Mouse (Mus musculus) liver, adult 2 months (tissue): ENCODE measurements around the gene Gm7929. TPM values are rescaled to one million over a fixed set of nuclear protein-coding genes. Genes with fewer than 3 reads are reported as not detected.
"Not testable (repeated sequence)": the region's sequence is repeated elsewhere in the genome, so short reads cannot be mapped to it uniquely, and the experiment has no call there.

Experiments used
- DNase-seq: peaks from one replicate; pipeline ENCODE4 v3.0.0-alpha.2; 2011; ENCODE audit warnings: low read depth, low spot score; ENCODE audit errors: extremely low read depth
- H3K27ac ChIP-seq: fragments of 200-500 bp; replicated peaks from 2 replicates; pipeline ENCODE4 v1.5.1; 2012; ENCODE audit warnings: low read depth, mild to moderate bottlenecking, control low read depth, inconsistent platforms, low read length; ENCODE audit not compliant: insufficient read depth
- H3K27me3 ChIP-seq: fragments of 200-500 bp; 2 replicates; pipeline ENCODE4 v1.6.1; 2012; ENCODE audit warnings: mild to moderate bottlenecking, moderate library complexity, low read length, inconsistent platforms; ENCODE audit not compliant: control insufficient read depth, insufficient read depth
- H3K36me3 ChIP-seq: fragments of 200-500 bp; 2 replicates; pipeline ENCODE4 v1.6.1; 2012; ENCODE audit warnings: low read length, inconsistent platforms; ENCODE audit not compliant: control insufficient read depth, insufficient read depth
- H3K4me1 ChIP-seq: fragments of 200-500 bp; 2 replicates; pipeline ENCODE4 v1.6.1; 2011; ENCODE audit warnings: low read length; ENCODE audit not compliant: control insufficient read depth, insufficient read depth
- H3K4me3 ChIP-seq: fragments of 200-500 bp; 2 replicates; pipeline ENCODE4 v1.5.1; 2011; ENCODE audit warnings: low read depth, mild to moderate bottlenecking, control low read depth, low read length, moderate library complexity; ENCODE audit not compliant: insufficient read depth
- H3K79me2 ChIP-seq: fragments of 200-500 bp; 2 replicates; pipeline ENCODE4 v1.6.1; 2012; ENCODE audit warnings: inconsistent platforms, mild to moderate bottlenecking, low read length, moderate library complexity; ENCODE audit not compliant: control insufficient read depth, insufficient read depth
- H3K9ac ChIP-seq: fragments of 200-500 bp; 2 replicates; pipeline ENCODE4 v1.6.1; 2012; ENCODE audit warnings: low read depth, mild to moderate bottlenecking, control low read depth, inconsistent platforms, low read length
- WGBS: fragments of 180-500 bp; shearing (Covaris S2); methylation state at CpG from one replicate; pipeline ENCODE4 v1.1.7; 2018; 5-methylcytosine and 5-hydroxymethylcytosine counted together
- polyA plus RNA-seq: library from polyadenylated mRNA; depleted of rRNA; stranded (reverse); fragments of >200 nt; gene quantifications from 2 replicates; pipeline ENCODE4 v1.2.3, GENCODE M21; 2012; rRNA removed
- total RNA-seq: library from RNA; depleted of rRNA; stranded (reverse); fragments of >200 nt; gene quantifications from 2 replicates; pipeline ENCODE4 v1.2.3, GENCODE M21; 2014; rRNA removed

The Gm7929 gene
- total RNA-seq = not detected in 2 replicates
- not detected in 2 replicates for polyA plus RNA-seq

DNA sequence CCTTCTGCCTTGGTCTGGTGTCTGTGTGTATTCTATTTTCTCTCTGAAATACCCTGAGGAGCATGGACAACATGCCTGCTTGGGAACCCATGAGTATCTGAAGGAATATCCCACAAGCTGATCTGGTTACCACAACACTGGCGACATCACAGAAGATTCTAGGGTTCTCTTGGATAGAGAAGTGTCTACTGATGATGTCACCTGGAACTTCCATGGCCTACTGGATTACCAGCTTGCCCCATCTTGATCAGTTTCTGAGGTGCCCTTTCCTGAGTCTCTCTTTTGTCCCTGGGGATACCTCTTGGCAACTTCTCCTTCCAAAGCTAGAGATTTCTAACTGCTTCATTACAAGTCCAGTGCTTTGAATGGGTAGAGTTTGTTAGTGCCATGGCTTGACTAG lies at the start of gene Gm7929:
Gm7929 (minus strand) TSS at position 101 of the 400 bp plus-strand sequence.
- 71% methylated on average over 1 of the region's 1 CpGs for WGBS
- not testable (repeated sequence) for H3K79me2 ChIP-seq, H3K27ac ChIP-seq, H3K4me3 ChIP-seq, H3K9ac ChIP-seq, H3K27me3 ChIP-seq, H3K36me3 ChIP-seq, H3K4me1 ChIP-seq, DNase-seq

DNA sequence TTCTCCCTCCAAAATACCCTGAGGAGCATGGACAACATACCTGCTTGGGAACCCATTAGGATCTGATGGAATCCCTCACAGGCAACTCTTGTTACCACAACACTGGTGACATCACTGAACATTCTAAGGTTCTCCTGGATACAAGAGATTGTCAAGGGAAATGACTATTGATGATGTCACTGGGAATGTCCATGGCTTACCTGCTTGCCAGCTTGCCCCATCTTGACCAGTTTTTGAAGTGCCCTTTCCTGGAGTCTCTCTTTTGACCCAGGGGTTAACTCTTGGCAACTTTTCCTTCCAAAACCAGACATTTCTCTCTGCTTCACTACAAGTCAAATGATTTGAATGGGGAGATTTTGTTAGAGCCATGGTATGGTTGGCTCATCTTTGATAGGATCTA lies 21.9 kb upstream of the Gm7929 start, which contains the start of gene Gm47189:
Gm47189 (minus strand) TSS at position 101 of the 400 bp plus-strand sequence.
- not testable (repeated sequence) for H3K27me3 ChIP-seq, H3K79me2 ChIP-seq, H3K36me3 ChIP-seq, H3K4me1 ChIP-seq, H3K4me3 ChIP-seq, H3K9ac ChIP-seq, H3K27ac ChIP-seq, DNase-seq

DNA sequence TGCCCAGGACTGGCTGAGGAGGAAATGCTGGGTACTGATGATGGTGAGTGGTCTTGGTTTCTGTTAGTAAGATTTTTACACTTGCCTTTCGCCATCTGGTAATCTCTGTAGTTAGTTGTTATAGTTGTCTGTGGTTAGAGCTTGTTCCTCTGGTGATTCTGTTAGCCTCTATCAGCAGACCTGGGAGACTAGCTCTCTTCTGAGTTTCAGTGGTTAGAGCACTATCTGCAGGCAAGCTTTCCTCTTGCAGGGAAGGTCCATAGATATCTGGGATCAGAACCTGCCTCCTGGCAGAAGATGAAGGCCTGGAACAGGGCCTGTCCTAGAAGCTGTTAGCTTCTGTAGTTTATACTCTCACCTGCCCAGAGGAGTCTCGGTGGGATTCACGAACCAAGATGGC lies 5.5 kb upstream of the Gm7929 start:
- 88% methylated on average over 2 of the region's 3 CpGs for WGBS
- not testable (repeated sequence) for H3K27me3 ChIP-seq, H3K9ac ChIP-seq, H3K27ac ChIP-seq, DNase-seq, H3K4me3 ChIP-seq, H3K4me1 ChIP-seq, H3K79me2 ChIP-seq, H3K36me3 ChIP-seq

DNA sequence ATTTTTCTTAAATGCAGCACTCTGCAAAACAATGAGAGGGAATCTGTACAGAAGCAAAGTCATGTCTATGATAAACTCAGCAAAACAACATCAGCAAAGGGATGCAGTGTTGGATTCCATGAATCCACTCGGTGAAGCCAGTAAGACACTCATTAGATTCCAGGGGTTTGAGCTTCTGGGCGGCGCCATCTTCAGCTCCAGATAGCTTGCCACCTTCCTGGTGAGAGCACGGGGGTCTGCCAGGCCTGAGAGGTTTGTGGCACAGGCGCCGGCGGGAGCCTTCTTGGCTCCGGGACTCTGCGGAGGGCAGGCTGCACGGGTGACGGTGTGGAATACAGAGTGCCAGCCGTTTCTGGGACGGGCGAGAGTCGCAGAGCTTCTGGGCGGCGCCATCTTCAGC lies 27.0 kb downstream of the Gm7929 start:
- H3K4me1 ChIP-seq, DNase-seq, H3K4me3 ChIP-seq, H3K27me3 ChIP-seq, H3K36me3 ChIP-seq, H3K79me2 ChIP-seq, H3K9ac ChIP-seq, H3K27ac ChIP-seq: not testable (repeated sequence)
- WGBS = 61% methylated on average over 17 of the region's 17 CpGs

DNA sequence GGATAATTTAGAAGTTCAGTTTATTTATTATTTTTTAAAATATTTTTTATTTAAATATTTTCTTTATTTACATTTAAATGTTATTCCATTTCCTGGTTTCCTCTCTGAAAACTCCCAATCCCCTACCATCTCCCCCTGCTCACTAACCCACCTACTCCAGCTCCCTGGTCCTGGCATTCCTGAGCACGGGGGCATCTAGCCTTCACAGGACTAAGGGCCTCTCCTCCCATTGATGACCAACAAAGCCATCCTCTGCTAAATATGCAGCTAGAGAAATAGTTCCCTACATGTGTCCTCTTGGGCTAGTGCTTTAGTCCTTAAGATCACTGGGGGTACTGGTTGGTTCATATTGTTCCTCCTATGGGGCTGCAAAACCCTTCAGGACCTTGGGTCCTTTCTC lies 33.2 kb downstream of the Gm7929 start:
- H3K36me3 ChIP-seq, H3K4me1 ChIP-seq, H3K79me2 ChIP-seq, H3K9ac ChIP-seq, H3K27me3 ChIP-seq, H3K27ac ChIP-seq, H3K4me3 ChIP-seq, DNase-seq: not testable (repeated sequence)
- 84% methylated on average over 1 of the region's 1 CpGs for WGBS

DNA sequence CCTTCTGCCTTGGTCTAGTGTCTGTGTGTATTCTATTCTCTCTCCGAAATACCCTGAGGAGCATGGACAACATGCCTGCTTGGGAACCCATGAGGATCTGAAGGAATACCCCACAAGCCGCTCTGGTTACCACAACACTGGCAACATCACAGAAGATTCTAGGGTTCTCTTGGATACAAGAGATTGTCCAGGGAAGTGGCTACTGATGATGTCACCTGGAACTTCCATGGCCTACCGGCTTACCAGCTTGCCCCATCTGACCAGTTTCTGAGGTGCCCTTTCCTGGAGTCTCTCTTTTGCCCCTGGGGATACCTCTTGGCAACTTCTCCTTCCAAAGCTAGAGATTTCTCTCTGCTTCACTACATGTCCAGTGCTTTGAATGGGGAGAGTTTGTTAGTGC lies 48.6 kb downstream of the Gm7929 start, which contains the start of gene Gm8068:
Gm8068 (minus strand) TSS at position 101 of the 400 bp plus-strand sequence.
- not testable (repeated sequence) for H3K4me3 ChIP-seq, H3K4me1 ChIP-seq, DNase-seq, H3K9ac ChIP-seq, H3K27ac ChIP-seq, H3K79me2 ChIP-seq, H3K27me3 ChIP-seq, H3K36me3 ChIP-seq
- WGBS = no CpG with 5 or more reads among the region's 3 CpGs

Other genes with a start within 250 kb of the Gm7929 start
- gene Gm7970, start 195.0 kb downstream of the Gm7929 start, total RNA-seq = not detected in 2 replicates
- gene Gm7970, start 195.0 kb downstream of the Gm7929 start, polyA plus RNA-seq = not detected in 2 replicates
- gene 1700049E17Rik2, start 177.4 kb downstream of the Gm7929 start, total RNA-seq = not detected in 2 replicates
- not detected in 2 replicates for gene 1700049E17Rik2, start 177.4 kb downstream of the Gm7929 start, polyA plus RNA-seq
- not detected in 2 replicates for gene Gm3072, start 126.0 kb downstream of the Gm7929 start, total RNA-seq
- gene Gm3072, start 126.0 kb downstream of the Gm7929 start, polyA plus RNA-seq = not detected in 2 replicates
- not detected in 2 replicates for gene Gm3676, start 104.1 kb downstream of the Gm7929 start, total RNA-seq
- gene Gm3676, start 104.1 kb downstream of the Gm7929 start, polyA plus RNA-seq = not detected in 2 replicates
- not detected in 2 replicates for gene Gm8068, start 48.7 kb downstream of the Gm7929 start, total RNA-seq
- gene Gm8068, start 48.7 kb downstream of the Gm7929 start, polyA plus RNA-seq = not detected in 2 replicates
- gene Gm47189, start 21.8 kb upstream of the Gm7929 start, total RNA-seq = not detected in 2 replicates
- gene Gm47189, start 21.8 kb upstream of the Gm7929 start, polyA plus RNA-seq = not detected in 2 replicates
- not detected in 2 replicates for gene Gm7980, start 156.7 kb upstream of the Gm7929 start, total RNA-seq
- gene Gm7980, start 156.7 kb upstream of the Gm7929 start, polyA plus RNA-seq = not detected in 2 replicates
- not detected in 2 replicates for gene 1700049E17Rik1, start 174.3 kb upstream of the Gm7929 start, total RNA-seq
- gene 1700049E17Rik1, start 174.3 kb upstream of the Gm7929 start, polyA plus RNA-seq = not detected in 2 replicates
- gene 1700024B05Rik, start 193.4 kb upstream of the Gm7929 start, total RNA-seq = not detected in 2 replicates
- not detected in 2 replicates for gene 1700024B05Rik, start 193.4 kb upstream of the Gm7929 start, polyA plus RNA-seq
- gene Gm6401, start 217.3 kb upstream of the Gm7929 start, total RNA-seq = not detected in 2 replicates
- not detected in 2 replicates for gene Gm6401, start 217.3 kb upstream of the Gm7929 start, polyA plus RNA-seq
- not detected in 2 replicates for gene Gm3543, start 232.7 kb upstream of the Gm7929 start, total RNA-seq
- gene Gm3543, start 232.7 kb upstream of the Gm7929 start, polyA plus RNA-seq = not detected in 2 replicates